Mouse (Mus musculus) neural tube, embryonic 15.5 days (tissue): Measurements from ENCODE around the gene Ripk1. TPM values are rescaled to one million over a fixed set of nuclear protein-coding genes. Genes with fewer than 3 reads are reported as not detected.
"Not testable (repeated sequence)": the region's sequence is repeated elsewhere in the genome, so short reads cannot be mapped to it uniquely, and the experiment has no call there.

Experiments used
- ATAC-seq: fragments of 200-750 bp; cut with Nextera tagmentation; 2 replicates; pipeline ENCODE4 v1.8.0; 2017; ENCODE audit warnings: mild to moderate bottlenecking, moderate TSS enrichment, moderate library complexity; ENCODE audit not compliant: low FRiP score
- H3K27ac ChIP-seq: fragments of 300-500 bp; sonication (generic); replicated peaks from 2 replicates; pipeline ENCODE4 v1.5.1; 2015; ENCODE audit warnings: mild to moderate bottlenecking, inconsistent platforms
- H3K27me3 ChIP-seq: fragments of 300-500 bp; sonication (generic); replicated peaks from 2 replicates; pipeline ENCODE4 v1.6.1; 2015; ENCODE audit warnings: inconsistent platforms
- H3K36me3 ChIP-seq: fragments of 300-500 bp; sonication (generic); 2 replicates; pipeline ENCODE4 v1.6.1; 2015; ENCODE audit warnings: inconsistent platforms
- H3K4me1 ChIP-seq: fragments of 300-500 bp; sonication (generic); 2 replicates; pipeline ENCODE4 v1.6.1; 2015; ENCODE audit warnings: inconsistent platforms
- H3K4me2 ChIP-seq: fragments of 300-500 bp; sonication (generic); 2 replicates; pipeline ENCODE4 v1.6.1; 2015; ENCODE audit warnings: inconsistent platforms, mild to moderate bottlenecking, moderate library complexity
- H3K4me3 ChIP-seq: fragments of 300-500 bp; sonication (generic); replicated peaks from 2 replicates; pipeline ENCODE4 v1.5.1; 2015; ENCODE audit warnings: mild to moderate bottlenecking, inconsistent platforms
- H3K9ac ChIP-seq: fragments of 300-500 bp; sonication (generic); replicated peaks from 2 replicates; pipeline ENCODE4 v1.6.1; 2015; ENCODE audit warnings: mild to moderate bottlenecking, inconsistent platforms
- H3K9me3 ChIP-seq: fragments of 300-500 bp; sonication (generic); replicated peaks from 2 replicates; pipeline ENCODE4 v1.6.1; 2016; ENCODE audit warnings: inconsistent platforms
- WGBS: fragments of 180-500 bp; shearing (Covaris S2); methylation state at CpG from one replicate; pipeline ENCODE4 v1.1.7; 2015; ENCODE audit warnings: mixed read lengths; 5-methylcytosine and 5-hydroxymethylcytosine counted together
- polyA plus RNA-seq: library from polyadenylated mRNA; unstranded; fragments of >200 nt; fragmentation: Nextera tagmentation; extraction: Ambion mirVana; gene quantifications from 2 replicates; pipeline ENCODE4 v1.2.1, GENCODE M21; 2015

Ripk1 gene
- polyA plus RNA-seq, 1 experiment from 2014 or later = 6.7 TPM

GRCm38 (mm10) chr13:34060061-34060460 lies 57.9 kb downstream of the Ripk1 start:
- no peaks in the 10 kb centered on the region for H3K9me3 ChIP-seq
- H3K9ac ChIP-seq = no peak overlapping the region
- peaks cover 27% of the 10 kb centered on the region for H3K36me3 ChIP-seq
- 90% methylated on average over 9 of the region's 9 CpGs for WGBS
- no peaks in the 10 kb centered on the region for H3K4me1 ChIP-seq
- no peak overlapping the region for H3K4me2 ChIP-seq
- H3K27me3 ChIP-seq = no peaks in the 10 kb centered on the region
- H3K4me3 ChIP-seq = no peak overlapping the region
- ATAC-seq = no peak
- no peak overlapping the region for H3K27ac ChIP-seq

GRCm38 (mm10) chr13:34062466-34062865 lies 60.3 kb downstream of the Ripk1 start:
- Histone ChIP-seq H3K9ac (no peak overlapping the region), H3K9me3 (no peaks in the 10 kb centered on the region), H3K27me3 (no peaks in the 10 kb centered on the region), H3K4me1 (no peaks in the 10 kb centered on the region), H3K4me3 (no peak overlapping the region), H3K36me3 (peaks cover 17% of the 10 kb centered on the region), H3K4me2 (no peak overlapping the region), H3K27ac (no peak overlapping the region)
- ATAC-seq = no peak
- 92% methylated on average over 10 of the region's 10 CpGs for WGBS

DNA sequence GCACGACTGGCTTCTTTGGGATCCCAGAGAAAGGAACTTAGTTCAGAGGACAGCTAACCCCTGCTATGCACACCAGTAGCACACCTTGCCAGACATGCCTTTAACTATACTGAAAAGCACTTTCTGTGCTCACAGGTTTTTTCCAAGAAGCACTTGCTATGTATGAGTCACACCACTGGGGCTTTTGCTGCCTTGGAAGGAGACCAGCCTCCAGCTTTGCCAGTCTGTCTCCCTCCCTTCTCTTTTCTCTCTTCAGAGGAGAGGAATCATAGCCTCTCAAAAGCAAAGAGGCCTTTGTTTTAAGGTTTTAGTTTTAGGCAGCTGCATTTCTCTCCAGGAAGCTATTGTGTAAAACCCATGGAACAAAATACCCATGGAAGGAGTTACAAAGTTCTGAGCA lies 64.2 kb downstream of the Ripk1 start:
- Histone ChIP-seq H3K27ac (0 out of 2 replicates have a peak overlapping the region, but pooled peaks have one; percentile 28), H3K9me3 (no peaks in the 10 kb centered on the region), H3K4me1 (no peaks in the 10 kb centered on the region), H3K4me3 (no peak overlapping the region), H3K27me3 (no peaks in the 10 kb centered on the region), H3K9ac (no peak overlapping the region), H3K4me2 (no peak overlapping the region), H3K36me3 (peaks cover 12% of the 10 kb centered on the region)
- 62% methylated on average over 1 of the region's 1 CpGs for WGBS
- no peak for ATAC-seq

- Histone ChIP-seq H3K9me3 (no peaks in the 10 kb centered on the region), H3K4me1 (peaks cover 12% of the 10 kb centered on the region), H3K4me3 (no peak overlapping the region), H3K36me3 (peaks cover 9% of the 10 kb centered on the region), H3K4me2 (no peak overlapping the region), H3K9ac (no peak overlapping the region), H3K27me3 (no peaks in the 10 kb centered on the region), H3K27ac (no peak overlapping the region)
- WGBS = 58% methylated on average over 4 of the region's 4 CpGs
- ATAC-seq = no peak
Observed at GRCm38 (mm10) chr13:34070296-34070695, 68.1 kb downstream of the Ripk1 start.

DNA sequence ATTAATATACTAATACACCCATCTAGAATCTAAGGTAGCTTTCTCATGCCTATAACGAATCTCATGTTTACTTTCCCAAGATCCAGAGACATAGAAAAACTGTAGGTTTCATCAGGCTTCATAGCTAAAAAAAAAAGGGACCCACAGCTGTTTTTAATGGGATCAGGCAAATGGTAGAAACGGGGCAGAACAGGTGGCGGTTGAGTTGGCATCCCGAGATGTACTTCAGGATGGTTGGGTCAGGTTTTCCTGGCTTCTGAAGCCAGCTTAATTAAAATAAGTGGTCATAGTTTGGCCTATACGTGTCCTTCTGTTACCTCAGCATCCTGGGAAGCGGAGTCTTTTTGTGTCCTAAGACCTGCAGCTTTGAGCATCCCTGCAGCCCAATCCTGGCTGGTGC lies 69.7 kb downstream of the Ripk1 start:
- no peak overlapping the region for H3K27ac ChIP-seq
- peaks cover 16% of the 10 kb centered on the region for H3K36me3 ChIP-seq
- H3K27me3 ChIP-seq = no peaks in the 10 kb centered on the region
- WGBS = 88% methylated on average over 6 of the region's 6 CpGs
- no peak for ATAC-seq
- H3K9ac ChIP-seq = no peak overlapping the region
- H3K4me2 ChIP-seq = no peak overlapping the region
- H3K9me3 ChIP-seq = no peaks in the 10 kb centered on the region
- peaks cover 27% of the 10 kb centered on the region for H3K4me1 ChIP-seq
- H3K4me3 ChIP-seq = no peak overlapping the region

DNA sequence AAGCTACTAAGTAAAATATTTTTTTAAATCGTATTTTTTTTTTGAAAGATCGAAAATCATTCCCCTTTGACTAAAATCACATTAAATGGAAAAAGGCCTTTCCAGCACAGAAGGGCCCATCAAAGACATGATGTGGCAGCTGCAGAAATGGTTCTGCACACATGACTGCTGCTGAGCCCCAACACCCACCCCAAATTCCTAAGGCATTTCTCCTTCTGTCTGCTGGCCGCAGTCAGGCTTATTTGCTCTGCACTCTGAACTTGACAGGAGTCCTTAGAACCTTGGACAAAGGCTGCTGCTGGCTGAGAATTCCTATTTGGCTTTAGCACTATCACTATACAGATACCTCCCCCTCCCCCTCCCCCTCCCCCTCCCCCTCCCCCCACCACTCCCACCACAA lies 70.7 kb downstream of the Ripk1 start:
- no peaks in the 10 kb centered on the region for H3K27me3 ChIP-seq
- H3K4me2 ChIP-seq = no peak overlapping the region
- H3K27ac ChIP-seq = no peak overlapping the region
- no peak overlapping the region for H3K9ac ChIP-seq
- 67% methylated on average over 3 of the region's 3 CpGs for whole genome bisulfite sequencing
- no peaks in the 10 kb centered on the region for H3K9me3 ChIP-seq
- peaks cover 16% of the 10 kb centered on the region for H3K36me3 ChIP-seq
- peaks cover 28% of the 10 kb centered on the region for H3K4me1 ChIP-seq
- no peak overlapping the region for H3K4me3 ChIP-seq
- ATAC-seq = no peak

DNA sequence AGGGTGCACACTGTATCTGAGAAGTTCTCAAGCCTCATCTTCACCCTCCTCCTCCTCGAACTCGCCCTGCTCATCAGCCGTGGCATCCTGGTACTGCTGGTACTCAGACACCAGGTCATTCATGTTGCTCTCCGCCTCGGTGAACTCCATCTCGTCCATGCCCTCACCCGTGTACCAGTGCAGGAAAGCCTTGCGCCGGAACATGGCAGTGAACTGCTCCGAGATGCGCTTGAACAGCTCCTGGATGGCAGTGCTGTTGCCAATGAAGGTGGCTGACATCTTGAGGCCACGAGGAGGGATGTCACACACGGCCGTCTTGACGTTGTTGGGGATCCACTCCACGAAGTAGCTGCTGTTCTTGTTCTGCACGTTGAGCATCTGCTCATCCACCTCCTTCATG lies 72.3 kb downstream of the Ripk1 start:
- not testable (repeated sequence) for H3K27me3 ChIP-seq, H3K9me3 ChIP-seq, H3K9ac ChIP-seq, H3K4me3 ChIP-seq, ATAC-seq, H3K4me2 ChIP-seq, H3K27ac ChIP-seq
- peaks cover 16% of the 10 kb centered on the region for H3K36me3 ChIP-seq
- H3K4me1 ChIP-seq = peaks cover 35% of the 10 kb centered on the region
- 97% methylated on average over 9 of the region's 17 CpGs for WGBS

DNA sequence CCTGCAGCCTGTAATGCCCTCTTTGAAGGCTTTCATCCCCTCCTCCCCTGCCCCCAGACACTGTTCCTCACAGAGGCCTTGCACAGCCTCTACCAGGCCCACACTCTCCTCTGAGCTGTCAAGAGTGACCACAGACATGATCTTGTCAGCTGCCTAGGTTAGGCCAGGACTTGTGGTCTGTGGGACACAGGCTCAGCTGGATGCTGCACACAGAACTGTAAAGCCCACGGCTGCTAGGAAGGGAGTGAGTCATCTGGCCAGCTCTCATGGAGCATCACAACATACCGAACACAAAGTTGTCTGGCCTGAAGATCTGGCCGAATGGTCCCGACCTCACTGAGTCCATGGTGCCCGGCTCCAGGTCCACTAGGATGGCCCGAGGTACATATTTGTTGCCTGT lies 73.7 kb downstream of the Ripk1 start:
- H3K27me3 ChIP-seq, ATAC-seq, H3K9me3 ChIP-seq: not testable (repeated sequence)
- peak overlapping the region; percentile 83 for H3K4me2 ChIP-seq
- peaks cover 35% of the 10 kb centered on the region for H3K4me1 ChIP-seq
- peak overlapping the region; percentile 93; the same call in 1 of the 2 replicates for H3K27ac ChIP-seq
- H3K4me3 ChIP-seq = peak overlapping the region; percentile 86
- peak overlapping the region; percentile 97 for H3K9ac ChIP-seq
- H3K36me3 ChIP-seq = peaks cover 16% of the 10 kb centered on the region
- 73% methylated on average over 6 of the region's 6 CpGs for WGBS

GRCm38 (mm10) chr13:34076561-34077491 lies 74.7 kb downstream of the Ripk1 start:
- H3K36me3 ChIP-seq = peaks cover 16% of the 10 kb centered on the region
- no peaks in the 10 kb centered on the region for H3K9me3 ChIP-seq
- H3K4me2 ChIP-seq = peak overlapping the region; percentile 83
- H3K4me1 ChIP-seq = peaks cover 35% of the 10 kb centered on the region
- H3K27me3 ChIP-seq = no peaks in the 10 kb centered on the region
- H3K9ac ChIP-seq = peak overlapping the region; percentile 97
- H3K27ac ChIP-seq = peak overlapping the region; percentile 93
- peak overlapping the region; percentile 86 for H3K4me3 ChIP-seq
- WGBS = 14% methylated on average over 20 of the region's 20 CpGs
- ATAC-seq = peak; percentile 75

DNA sequence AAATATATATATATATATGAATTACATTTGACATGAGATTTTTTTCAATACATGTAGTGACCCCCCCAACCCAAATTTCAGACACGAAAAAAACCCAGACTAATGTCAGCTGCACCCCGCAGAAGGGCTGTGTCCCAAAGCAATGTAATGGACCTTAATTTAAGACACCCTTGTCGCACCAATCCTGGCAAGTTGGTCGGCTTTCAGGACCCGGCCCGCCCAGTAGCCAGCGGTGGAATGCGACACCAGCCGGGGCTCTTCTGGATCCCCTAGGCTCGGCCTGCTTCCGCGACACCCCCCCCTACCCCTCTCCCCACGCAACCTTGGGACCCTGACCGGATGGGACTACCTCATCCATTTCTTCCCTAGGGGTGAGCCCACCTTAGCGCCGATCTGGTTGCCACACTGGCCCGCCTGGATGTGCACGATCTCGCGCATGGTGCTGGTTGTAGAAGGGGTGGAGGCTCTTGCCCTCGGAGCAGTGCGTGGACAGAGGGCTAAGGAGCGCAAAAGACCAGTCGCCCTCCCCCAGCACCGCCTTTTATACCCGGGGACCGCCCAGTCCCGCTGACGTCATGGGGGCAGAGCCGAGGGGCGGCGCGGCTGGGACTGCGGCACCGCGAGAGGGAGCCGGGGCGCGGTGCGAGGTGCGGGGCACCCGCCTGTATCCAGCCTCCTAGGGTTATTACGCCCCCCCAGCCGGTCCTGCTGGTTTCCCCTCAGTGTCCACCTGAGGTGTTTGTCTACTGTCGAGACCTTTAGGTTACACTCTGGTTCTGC lies 75.5 kb downstream of the Ripk1 start, which contains the start of gene Tubb2a:
Tubb2a (minus strand) TSS at position 516 of the 780 bp plus-strand sequence.
- ATAC-seq = peak; percentile 89
- WGBS = 1% methylated on average over 44 of the region's 45 CpGs

DNA sequence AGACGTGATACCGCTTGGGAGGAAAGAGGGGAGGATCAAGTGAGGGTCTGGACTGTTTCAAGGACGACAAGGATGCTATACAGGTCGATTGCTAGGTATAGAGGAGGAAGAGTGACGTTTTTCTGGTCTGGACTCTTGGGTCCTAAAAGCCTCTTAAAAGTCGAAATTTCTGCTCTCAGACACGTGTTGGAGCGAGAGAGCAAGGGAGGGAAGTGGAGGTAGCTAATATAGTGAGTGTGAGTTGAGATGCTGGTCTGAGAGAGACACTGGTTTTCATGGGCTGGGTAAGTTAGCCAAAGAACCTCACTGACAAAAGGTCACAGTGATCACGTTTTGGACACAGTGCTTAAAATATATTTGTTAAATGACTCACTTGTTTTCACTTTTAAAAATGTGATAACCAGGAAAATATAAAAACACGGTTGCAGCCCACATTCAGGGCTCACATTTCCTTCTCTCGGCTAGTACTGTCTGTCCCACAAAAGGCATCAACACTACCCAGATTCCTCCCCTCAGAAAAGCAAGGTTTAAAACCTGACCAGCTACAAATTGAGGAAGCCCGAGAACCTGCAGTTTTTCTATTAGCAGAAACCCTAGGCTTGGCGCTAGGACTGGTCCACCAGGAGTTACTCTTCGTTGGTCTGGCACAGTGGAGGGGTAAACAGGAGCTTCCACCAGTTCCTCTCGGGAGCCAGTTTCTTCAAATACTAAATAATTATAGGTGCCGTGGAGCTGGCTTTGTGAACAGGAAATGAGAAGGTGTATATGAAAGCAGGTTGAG lies 76.5 kb downstream of the Ripk1 start:
- 39% methylated on average over 16 of the region's 16 CpGs for WGBS
- Histone ChIP-seq H3K4me3 (peak overlapping the region; percentile 86), H3K9ac (peak overlapping the region; percentile 97), H3K4me1 (peaks cover 29% of the 10 kb centered on the region), H3K36me3 (peaks cover 12% of the 10 kb centered on the region), H3K9me3 (no peaks in the 10 kb centered on the region), H3K27ac (peak overlapping the region; percentile 93), H3K4me2 (peak overlapping the region; percentile 83), H3K27me3 (no peaks in the 10 kb centered on the region)
- peak; percentile 26 for ATAC-seq

More for the DNA sequence above, 75.5 kb downstream of the Ripk1 start, which contains the start of gene Tubb2a:
- Histone ChIP-seq H3K36me3 (peaks cover 16% of the 10 kb centered on the region), H3K9me3 (no peaks in the 10 kb centered on the region), H3K4me3 (peak within 1 kb of the TSS; percentile 86), H3K27me3 (no peaks in the 10 kb centered on the region), H3K4me1 (peaks cover 35% of the 10 kb centered on the region), H3K27ac (peak within 1 kb of the TSS; percentile 93), H3K9ac (peak within 1 kb of the TSS; percentile 97), H3K4me2 (peak within 1 kb of the TSS; percentile 83)
